Mouse (Mus musculus): ENCODE data around the gene Xpr1. TPM values are rescaled to one million over a fixed set of nuclear protein-coding genes. Genes with fewer than 3 reads are reported as not detected.

Xpr1 gene
- polyA plus RNA-seq, 1 experiment: 0.19 TPM

DNA sequence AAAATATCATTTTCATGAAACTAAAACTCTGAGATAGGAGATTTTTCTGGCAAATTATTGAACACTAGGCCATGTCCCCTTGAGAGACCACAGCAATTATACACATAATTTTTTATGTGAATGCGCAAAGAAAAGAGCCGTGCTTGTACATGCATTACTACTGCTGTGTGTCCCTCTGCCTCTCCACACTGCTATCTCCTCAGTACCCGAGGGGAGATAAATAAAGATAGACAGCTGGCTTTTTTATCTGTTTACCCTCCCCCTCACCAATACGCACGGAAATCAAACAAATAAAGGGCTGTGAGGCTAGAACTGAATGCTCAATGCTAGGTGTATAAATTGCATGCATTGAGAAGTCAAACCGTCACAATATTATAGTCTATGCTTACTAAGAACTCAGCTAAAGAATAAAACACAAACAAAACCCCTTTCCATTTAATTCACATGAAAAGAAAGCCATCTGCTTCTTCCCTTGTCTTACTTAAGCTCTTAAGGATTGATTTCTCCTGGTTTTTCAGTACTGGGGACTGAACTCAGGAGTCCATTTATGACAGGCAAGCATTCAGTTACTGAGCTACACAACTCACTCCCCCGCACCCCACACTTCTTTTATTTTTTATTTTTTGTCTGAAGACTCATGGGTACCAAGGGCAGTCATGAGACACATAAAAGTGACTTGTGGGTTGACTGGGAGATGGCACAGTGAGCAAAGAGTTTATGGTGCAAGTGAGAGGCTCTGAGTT lies 97.0 kb downstream of the Xpr1 start:
- Histone ChIP-seq H3K4me1 (ENCODE audit: control insufficient read depth) (peaks cover 22% of the 10 kb centered on the region), H3K27me3 (ENCODE audit: control insufficient read depth) (no peaks in the 10 kb centered on the region), H3K4me3 (replicated peaks) (no peak overlapping the region), H3K9me3 (ENCODE audit: control insufficient read depth, low read length) (no peaks in the 10 kb centered on the region), H3K36me3 (ENCODE audit: control insufficient read depth) (peaks cover 25% of the 10 kb centered on the region)
- TF ChIP-seq TAL1 (IDR thresholded peaks at IDR 0.05; ENCODE audit: low read length) (no peak), GATA1 (IDR thresholded peaks at IDR 0.05; ENCODE audit: low read length) (no peak)

DNA sequence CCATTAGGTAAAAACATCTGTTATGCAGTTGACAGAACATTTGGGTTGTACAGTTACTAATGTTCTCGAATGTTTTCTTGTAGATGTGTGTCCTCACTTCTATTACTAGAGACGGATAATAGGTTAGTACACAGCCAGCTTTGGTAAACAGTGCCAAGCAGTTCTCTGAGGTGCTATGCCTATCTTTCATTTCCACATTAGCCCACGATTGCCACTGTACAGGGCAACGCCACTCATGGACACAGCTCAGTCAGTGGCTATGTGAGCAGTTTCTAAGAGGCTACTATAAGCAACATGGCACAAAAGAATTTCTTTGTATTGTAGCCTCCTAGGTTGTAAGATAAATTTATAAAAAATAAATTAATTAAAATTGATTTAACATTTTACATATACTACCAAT lies 97.7 kb downstream of the Xpr1 start:
- H3K4me1 ChIP-seq (ENCODE audit: control insufficient read depth): peaks cover 22% of the 10 kb centered on the region
- H3K4me3 ChIP-seq (replicated peaks): no peak overlapping the region
- TF ChIP-seq GATA1 (IDR thresholded peaks at IDR 0.05; ENCODE audit: low read length): no peak
- TF ChIP-seq TAL1 (IDR thresholded peaks at IDR 0.05; ENCODE audit: low read length): no peak
- no peaks in the 10 kb centered on the region for H3K27me3 ChIP-seq (ENCODE audit: control insufficient read depth)
- H3K36me3 ChIP-seq (ENCODE audit: control insufficient read depth): peaks cover 24% of the 10 kb centered on the region
- H3K9me3 ChIP-seq (ENCODE audit: control insufficient read depth, low read length): no peaks in the 10 kb centered on the region

DNA sequence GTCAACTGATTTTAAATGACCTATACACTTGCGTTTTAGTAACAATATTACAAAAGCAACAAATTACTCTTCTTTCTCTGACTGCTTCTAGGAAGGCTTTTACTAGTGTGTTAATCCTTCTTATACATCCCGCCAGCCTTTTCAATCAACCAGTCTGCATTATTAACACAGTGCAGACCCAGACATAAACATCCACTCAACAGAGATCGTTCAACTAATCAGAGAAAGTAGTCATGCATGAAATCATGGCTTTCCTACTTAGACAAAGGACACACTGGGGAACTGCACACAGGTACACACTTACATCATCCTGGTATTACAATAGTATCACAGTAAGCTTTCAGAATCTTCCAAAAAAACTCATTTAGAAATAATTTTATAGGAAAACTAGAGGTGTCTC lies 105.5 kb downstream of the Xpr1 start:
- H3K9me3 ChIP-seq (ENCODE audit: control insufficient read depth, low read length): no peaks in the 10 kb centered on the region
- H3K27me3 ChIP-seq (ENCODE audit: control insufficient read depth): no peaks in the 10 kb centered on the region
- H3K4me1 ChIP-seq (ENCODE audit: control insufficient read depth): no peaks in the 10 kb centered on the region
- TF ChIP-seq GATA1 (IDR thresholded peaks at IDR 0.05; ENCODE audit: low read length): no peak
- no peak for TF ChIP-seq TAL1 (IDR thresholded peaks at IDR 0.05; ENCODE audit: low read length)
- H3K36me3 ChIP-seq (ENCODE audit: control insufficient read depth): peaks cover 49% of the 10 kb centered on the region
- H3K4me3 ChIP-seq (replicated peaks): no peak overlapping the region

DNA sequence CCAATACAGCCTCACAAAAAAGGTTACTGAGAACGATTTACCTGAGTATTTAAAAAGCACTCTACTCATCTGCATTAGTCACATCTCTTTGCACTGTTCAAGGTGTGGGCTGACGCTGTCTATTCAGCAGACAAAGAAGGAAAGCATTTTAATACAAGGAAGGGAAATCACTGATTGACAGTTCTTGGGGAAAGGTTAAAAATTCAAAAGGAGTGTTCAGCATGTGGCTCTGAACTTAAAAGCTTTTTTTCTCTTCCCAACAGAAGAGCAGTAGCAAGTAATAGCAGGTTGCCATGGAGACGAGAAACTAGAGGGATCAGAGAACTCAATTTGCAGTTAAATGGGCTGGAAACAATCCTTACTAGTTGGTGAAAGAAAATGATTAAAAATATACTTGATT lies 110.3 kb downstream of the Xpr1 start:
- H3K4me1 ChIP-seq (ENCODE audit: control insufficient read depth): no peaks in the 10 kb centered on the region
- no peak for TF ChIP-seq GATA1 (IDR thresholded peaks at IDR 0.05; ENCODE audit: low read length)
- no peak overlapping the region for H3K4me3 ChIP-seq (replicated peaks)
- H3K36me3 ChIP-seq (ENCODE audit: control insufficient read depth): peaks cover 50% of the 10 kb centered on the region
- no peaks in the 10 kb centered on the region for H3K27me3 ChIP-seq (ENCODE audit: control insufficient read depth)
- H3K9me3 ChIP-seq (ENCODE audit: control insufficient read depth, low read length): no peaks in the 10 kb centered on the region

DNA sequence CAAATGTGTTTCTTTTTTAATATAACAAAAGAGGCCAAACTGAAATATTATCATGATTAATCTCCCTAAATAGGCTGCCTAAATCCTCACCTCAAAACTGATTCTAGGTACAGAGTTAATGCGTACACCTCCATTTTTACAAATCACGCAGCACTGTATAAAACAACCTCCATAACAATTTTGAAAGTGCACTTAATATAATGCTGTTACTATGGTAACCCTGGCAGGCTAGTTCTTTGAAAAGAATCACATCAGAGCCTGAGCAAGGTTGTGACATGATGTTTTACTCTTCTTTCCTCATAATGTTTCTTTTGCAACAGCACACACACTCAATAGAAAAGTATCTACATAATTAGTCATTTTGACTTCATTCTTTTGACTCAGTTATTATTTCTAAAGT lies 113.8 kb downstream of the Xpr1 start:
- Histone ChIP-seq H3K4me1 (ENCODE audit: control insufficient read depth) (no peaks in the 10 kb centered on the region), H3K36me3 (ENCODE audit: control insufficient read depth) (peaks cover 48% of the 10 kb centered on the region), H3K4me3 (replicated peaks) (no peak overlapping the region), H3K27me3 (ENCODE audit: control insufficient read depth) (no peaks in the 10 kb centered on the region), H3K9me3 (ENCODE audit: control insufficient read depth, low read length) (no peaks in the 10 kb centered on the region)
- TF ChIP-seq GATA1 (IDR thresholded peaks at IDR 0.05; ENCODE audit: low read length) (no peak), TAL1 (IDR thresholded peaks at IDR 0.05; ENCODE audit: low read length) (no peak)

DNA sequence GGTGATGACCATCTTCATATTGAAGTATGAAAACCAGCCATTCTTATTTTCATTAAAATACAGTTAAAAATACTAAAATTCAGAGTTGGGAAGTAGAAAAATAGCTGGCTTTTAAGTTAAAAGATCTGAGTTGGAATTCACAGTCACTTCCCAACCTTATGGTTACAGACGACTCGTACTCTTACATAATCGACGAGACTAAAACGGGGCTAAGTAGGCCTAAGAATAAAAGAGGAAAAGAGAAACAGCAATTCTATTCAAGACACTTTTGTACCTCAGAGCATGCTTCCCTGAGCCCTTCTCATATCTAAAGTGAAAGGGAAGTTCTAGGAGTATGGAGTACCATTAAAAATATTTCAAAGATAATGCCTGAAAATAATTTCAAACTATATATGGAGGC lies 119.6 kb downstream of the Xpr1 start:
- Histone ChIP-seq H3K4me3 (replicated peaks) (no peak overlapping the region), H3K9me3 (ENCODE audit: control insufficient read depth, low read length) (no peaks in the 10 kb centered on the region), H3K4me1 (ENCODE audit: control insufficient read depth) (no peaks in the 10 kb centered on the region), H3K36me3 (ENCODE audit: control insufficient read depth) (peaks cover 25% of the 10 kb centered on the region), H3K27me3 (ENCODE audit: control insufficient read depth) (no peaks in the 10 kb centered on the region)
- no peak for TF ChIP-seq GATA1 (IDR thresholded peaks at IDR 0.05; ENCODE audit: low read length)
- no peak for TF ChIP-seq TAL1 (IDR thresholded peaks at IDR 0.05; ENCODE audit: low read length)

DNA sequence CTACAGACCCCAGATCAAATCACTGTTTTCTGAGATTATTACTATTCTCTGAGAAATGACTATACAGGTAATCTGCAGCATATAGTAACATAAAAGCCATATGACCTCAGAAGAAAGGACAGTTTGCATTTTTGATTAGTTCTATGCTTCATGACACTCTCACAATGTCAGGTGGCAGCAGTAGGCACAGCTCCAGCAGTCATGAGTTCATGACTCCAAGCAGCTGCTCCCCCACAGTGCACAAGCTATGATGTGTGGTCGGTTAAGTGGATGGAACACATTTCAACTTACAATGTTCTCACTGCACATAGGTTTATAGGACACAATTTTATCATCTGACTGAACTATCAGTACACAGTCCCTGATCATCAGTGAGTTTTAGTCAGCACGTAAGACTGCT lies 120.0 kb downstream of the Xpr1 start:
- H3K4me3 ChIP-seq (replicated peaks): no peak overlapping the region
- no peaks in the 10 kb centered on the region for H3K4me1 ChIP-seq (ENCODE audit: control insufficient read depth)
- H3K36me3 ChIP-seq (ENCODE audit: control insufficient read depth): peaks cover 25% of the 10 kb centered on the region
- no peaks in the 10 kb centered on the region for H3K27me3 ChIP-seq (ENCODE audit: control insufficient read depth)
- TF ChIP-seq TAL1 (IDR thresholded peaks at IDR 0.05; ENCODE audit: low read length) (no peak), GATA1 (IDR thresholded peaks at IDR 0.05; ENCODE audit: low read length) (no peak)
- H3K9me3 ChIP-seq (ENCODE audit: control insufficient read depth, low read length): no peaks in the 10 kb centered on the region

DNA sequence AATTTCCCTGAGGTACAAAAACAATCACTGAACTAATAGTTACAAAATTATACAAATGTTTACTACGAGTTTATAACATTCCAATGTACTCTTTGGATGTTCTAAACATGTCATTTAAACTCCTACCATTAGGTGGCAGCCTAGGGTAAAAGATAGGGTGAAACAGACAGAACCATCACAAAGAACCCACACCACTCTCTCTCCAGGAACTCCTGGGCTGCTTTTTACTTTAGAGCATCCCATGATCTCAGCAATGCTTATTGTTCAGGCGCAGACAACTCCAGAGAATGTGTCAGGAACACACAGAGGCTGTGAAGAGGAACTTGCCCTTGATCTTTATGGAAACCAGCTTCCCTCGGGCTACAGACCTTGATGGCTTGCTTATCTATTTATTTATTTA lies 123.8 kb downstream of the Xpr1 start:
- H3K27me3 ChIP-seq (ENCODE audit: control insufficient read depth): no peaks in the 10 kb centered on the region
- TF ChIP-seq TAL1 (IDR thresholded peaks at IDR 0.05; ENCODE audit: low read length): no peak
- no peak for TF ChIP-seq GATA1 (IDR thresholded peaks at IDR 0.05; ENCODE audit: low read length)
- H3K36me3 ChIP-seq (ENCODE audit: control insufficient read depth): peaks cover 37% of the 10 kb centered on the region
- no peak overlapping the region for H3K4me3 ChIP-seq (replicated peaks)
- H3K9me3 ChIP-seq (ENCODE audit: control insufficient read depth, low read length): no peaks in the 10 kb centered on the region
- H3K4me1 ChIP-seq (ENCODE audit: control insufficient read depth): no peaks in the 10 kb centered on the region

DNA sequence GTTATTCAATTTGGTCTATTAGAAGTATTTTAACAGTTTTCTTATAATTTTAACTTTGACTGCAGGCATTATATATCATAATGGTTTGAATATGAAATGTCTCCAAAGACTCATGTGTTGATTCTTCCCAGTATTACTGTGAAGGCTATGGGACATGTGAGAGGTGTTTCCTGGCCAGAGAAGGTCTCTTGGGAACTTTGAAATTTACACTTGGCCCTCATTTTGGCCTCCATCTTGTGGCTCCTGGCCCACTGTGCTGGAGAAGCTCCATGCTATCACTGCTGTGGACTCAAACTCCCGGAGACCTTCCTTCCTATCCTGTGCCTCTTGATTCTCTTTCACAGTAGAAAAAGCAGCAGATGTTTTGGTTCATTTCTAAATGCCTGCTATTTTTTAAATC lies 127.8 kb downstream of the Xpr1 start:
- H3K27me3 ChIP-seq (ENCODE audit: control insufficient read depth): no peaks in the 10 kb centered on the region
- TF ChIP-seq TAL1 (IDR thresholded peaks at IDR 0.05; ENCODE audit: low read length) (no peak), GATA1 (IDR thresholded peaks at IDR 0.05; ENCODE audit: low read length) (no peak)
- no peaks in the 10 kb centered on the region for H3K4me1 ChIP-seq (ENCODE audit: control insufficient read depth)
- H3K36me3 ChIP-seq (ENCODE audit: control insufficient read depth): peaks cover 63% of the 10 kb centered on the region
- 0 out of 2 replicates have a peak, but pooled peaks cover 3% of the 10 kb centered on the region for H3K9me3 ChIP-seq (ENCODE audit: control insufficient read depth, low read length)
- no peak overlapping the region for H3K4me3 ChIP-seq (replicated peaks)

DNA sequence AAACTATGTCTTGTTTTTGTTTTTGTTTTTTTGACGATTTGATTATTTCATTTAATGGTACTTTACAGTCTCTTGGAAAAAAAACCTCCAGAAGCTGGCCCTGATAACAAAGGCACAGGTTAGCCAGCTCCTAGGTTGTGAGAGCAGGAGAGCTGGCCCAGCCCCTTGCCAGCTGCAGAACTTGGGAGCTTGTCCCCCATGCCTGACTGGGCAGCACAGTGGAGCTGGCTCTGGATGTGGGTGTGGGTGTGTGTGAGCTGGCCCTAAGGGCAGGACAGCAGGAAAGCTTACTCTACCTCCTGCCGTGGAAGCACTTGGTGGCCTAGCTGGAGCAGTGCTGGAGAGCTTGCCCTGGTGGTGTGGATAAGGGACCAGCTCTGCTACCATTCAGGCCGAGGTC lies 129.2 kb downstream of the Xpr1 start:
- no peak overlapping the region for H3K4me3 ChIP-seq (replicated peaks)
- no peaks in the 10 kb centered on the region for H3K27me3 ChIP-seq (ENCODE audit: control insufficient read depth)
- TF ChIP-seq GATA1 (IDR thresholded peaks at IDR 0.05; ENCODE audit: low read length): no peak
- no peak for TF ChIP-seq TAL1 (IDR thresholded peaks at IDR 0.05; ENCODE audit: low read length)
- H3K4me1 ChIP-seq (ENCODE audit: control insufficient read depth): no peaks in the 10 kb centered on the region
- 0 out of 2 replicates have a peak, but pooled peaks cover 3% of the 10 kb centered on the region for H3K9me3 ChIP-seq (ENCODE audit: control insufficient read depth, low read length)
- H3K36me3 ChIP-seq (ENCODE audit: control insufficient read depth): peaks cover 74% of the 10 kb centered on the region
